Mouse (Mus musculus) retina, postnatal 7 days (tissue): ENCODE measurements around the gene Irx4.

Source experiments
- DNase-seq: peaks from one replicate; pipeline ENCODE4 v3.0.0-alpha.2; 2012; ENCODE audit warnings: low read depth, low spot score

Irx4 gene

GRCm38 (mm10) chr13:73269891-73270290 lies 9.6 kb downstream of the Irx4 start:
- no peak for DNase-seq

DNA sequence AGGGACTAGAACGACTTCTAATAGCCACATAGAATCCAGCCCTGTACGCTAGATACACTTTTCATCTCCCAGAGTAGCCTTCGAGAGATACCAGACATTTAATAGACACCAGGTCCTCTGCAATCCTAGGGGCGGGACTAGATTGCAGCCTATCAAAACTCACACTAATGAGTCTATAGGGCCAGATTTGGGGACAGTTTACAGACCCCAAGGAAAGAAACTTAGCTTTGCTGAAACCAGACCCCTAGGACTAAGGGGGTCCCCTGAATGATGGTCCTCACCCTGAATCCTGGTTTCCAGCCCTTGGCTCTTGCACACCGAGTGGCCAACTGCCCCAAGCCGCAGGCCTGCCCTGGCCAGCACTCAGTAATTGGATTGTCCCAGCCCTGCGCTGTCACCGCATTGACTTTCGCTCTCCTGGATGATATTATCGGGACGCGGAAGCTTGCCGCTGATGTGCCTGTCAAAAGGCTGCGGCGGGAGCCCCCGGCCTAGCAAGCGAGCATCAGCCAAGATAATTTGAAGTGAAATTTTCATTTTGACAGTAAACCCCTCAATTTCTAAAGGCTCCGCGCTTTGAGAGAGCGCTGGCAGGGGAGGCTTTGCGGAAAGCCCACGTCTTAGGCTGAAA lies 10.3 kb downstream of the Irx4 start:
- no peak for DNase-seq

DNA sequence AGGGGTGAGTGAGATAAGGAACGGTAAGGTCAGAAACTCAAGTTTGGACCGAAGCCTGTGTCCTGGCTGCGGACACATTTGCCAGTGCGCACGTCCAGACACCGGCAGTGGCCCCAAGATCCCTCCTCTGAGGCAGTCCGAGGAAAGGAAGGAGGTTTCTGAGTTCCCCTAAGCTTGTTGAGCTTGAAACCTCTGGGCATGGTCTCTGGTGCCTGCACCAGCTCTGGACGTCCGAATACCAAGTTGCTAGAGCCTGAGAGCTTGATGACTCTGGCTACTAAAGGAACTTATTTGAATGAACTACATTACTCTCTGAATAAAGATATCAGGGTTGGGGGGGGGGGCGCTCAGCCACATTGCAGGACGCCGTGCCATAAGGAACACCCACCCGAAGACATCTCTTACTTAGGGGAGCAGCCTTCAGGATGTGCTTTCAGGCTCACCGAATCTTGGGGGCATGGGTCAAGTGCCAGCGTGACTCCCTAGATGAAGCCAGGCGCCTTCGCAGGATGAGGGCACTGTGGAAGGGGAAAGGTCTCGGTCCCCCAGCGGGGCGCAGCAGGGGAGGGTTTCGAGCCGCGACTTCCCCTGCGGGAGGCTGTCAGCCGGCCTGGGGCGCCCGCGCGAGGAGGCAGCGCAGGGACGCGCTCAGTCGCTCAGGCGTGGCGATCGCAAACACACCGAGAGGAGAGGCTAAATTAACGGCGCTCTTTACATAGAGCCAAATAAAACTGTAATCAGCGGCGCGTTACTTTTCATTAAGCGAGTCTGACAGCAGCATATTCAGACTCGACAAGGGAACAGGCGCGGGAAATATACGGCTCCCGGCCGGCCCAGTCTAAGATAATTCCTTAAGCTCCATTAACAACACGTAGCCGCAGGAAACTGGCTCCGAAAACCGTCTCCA lies 11.3 kb downstream of the Irx4 start:
- no peak for DNase-seq

GRCm38 (mm10) chr13:73272794-73273282 lies 12.6 kb downstream of the Irx4 start:
- DNase-seq, result no peak

DNA sequence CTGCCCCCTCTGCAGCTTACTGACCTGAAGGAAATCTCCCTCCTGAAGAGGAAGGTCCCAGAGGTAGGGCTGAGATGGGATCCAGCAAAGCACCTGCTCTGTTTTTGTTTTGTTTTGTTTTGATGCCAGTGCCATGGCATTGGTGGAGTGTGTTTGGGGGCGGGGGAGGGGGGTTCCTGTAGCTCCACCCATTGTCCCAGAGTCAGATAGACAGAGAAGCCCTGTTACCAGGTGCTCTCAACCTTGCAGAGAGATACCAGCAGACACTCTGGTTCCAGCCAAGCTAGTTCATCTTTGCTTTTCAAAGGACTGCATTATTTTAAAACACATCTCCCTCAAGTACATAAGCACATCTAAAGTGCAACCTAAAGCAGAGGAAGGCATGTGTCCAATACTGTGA lies 13.3 kb downstream of the Irx4 start:
- no peak for DNase-seq

DNA sequence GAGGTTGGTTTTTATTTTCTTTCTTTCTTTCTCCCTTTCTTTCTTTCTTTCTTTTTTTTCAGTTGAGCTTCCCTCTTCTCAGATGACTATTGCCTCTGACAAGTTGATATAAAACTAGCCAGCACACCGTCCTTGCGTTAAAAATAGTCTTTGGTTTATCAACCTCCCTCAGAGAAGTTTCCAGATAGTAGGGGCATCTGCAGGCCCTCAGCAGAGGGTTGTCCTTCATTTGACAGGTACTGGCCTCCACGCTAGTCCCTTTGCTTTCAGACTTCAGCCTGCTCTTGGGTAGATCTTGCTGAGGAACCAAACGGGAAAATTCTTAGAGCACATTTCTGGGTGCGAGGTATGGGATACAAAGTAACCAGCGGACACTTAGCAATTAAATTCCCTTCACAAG lies 17.1 kb downstream of the Irx4 start:
- no peak for DNase-seq

DNA sequence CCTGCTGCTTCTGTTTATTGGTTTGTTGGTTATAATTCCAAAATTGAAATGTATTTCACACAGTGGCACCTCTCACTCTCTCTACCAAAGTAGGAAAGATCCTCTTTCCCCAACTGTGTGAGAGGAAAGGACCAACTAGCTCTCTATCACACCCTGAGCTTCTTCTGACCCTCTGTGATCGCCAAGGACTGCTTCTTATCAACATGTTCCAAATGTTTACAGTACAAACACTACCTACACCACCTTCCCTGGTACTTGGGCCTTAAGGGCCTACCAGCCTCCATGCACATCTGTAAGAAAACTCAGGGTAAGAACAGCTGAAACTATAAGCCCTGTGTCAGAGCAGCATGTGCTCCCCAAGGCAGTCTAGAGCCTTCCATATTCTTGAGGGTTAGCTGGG lies 17.5 kb downstream of the Irx4 start:
- no peak for DNase-seq

DNA sequence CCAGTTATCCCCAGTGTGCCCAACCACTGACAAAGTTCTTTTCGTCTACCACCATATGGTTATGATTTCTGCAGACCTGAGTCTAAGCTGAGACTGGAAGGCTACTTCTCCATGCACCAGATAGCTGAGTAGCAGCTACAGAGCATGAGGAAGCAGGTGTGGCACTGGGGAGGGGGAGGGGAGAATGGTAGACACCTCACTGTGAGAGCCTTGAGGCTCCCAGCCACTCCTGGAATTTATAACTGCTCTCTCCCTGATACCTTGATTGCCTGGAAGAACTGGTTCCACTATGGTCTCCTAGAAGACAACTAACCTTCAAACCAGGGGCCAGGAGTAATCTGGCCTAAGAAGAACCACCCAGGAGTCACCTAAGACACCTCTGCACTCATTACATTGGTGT lies 18.9 kb downstream of the Irx4 start:
- no peak for DNase-seq

GRCm38 (mm10) chr13:73282407-73282806 lies 22.1 kb downstream of the Irx4 start:
- no peak for DNase-seq

DNA sequence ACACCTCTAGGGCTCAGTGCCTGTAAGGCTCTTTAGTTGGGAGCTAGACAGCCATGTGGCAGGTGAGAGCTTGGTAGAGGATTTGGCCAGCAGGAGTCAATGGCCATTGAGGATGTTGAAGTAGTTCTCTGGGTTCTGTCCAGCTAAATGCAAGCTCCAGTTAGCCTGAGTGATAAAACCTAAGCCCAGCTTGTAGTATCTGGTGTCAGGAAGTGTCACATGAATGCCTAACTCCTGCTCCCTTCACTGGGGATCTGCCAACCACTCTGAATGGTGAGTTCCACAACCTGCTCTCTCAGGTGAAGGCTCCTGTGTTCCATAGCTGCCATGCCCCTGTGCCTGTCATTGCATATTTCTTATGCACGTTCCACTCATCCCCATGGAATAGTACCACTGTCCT lies 23.3 kb downstream of the Irx4 start:
- no peak for DNase-seq

GRCm38 (mm10) chr13:73290206-73290605 lies 29.9 kb downstream of the Irx4 start:
- DNase-seq, result no peak

- no peak for DNase-seq
These were observed 30.8 kb downstream of the Irx4 start for GRCm38 (mm10) chr13:73291102-73291501.

DNA sequence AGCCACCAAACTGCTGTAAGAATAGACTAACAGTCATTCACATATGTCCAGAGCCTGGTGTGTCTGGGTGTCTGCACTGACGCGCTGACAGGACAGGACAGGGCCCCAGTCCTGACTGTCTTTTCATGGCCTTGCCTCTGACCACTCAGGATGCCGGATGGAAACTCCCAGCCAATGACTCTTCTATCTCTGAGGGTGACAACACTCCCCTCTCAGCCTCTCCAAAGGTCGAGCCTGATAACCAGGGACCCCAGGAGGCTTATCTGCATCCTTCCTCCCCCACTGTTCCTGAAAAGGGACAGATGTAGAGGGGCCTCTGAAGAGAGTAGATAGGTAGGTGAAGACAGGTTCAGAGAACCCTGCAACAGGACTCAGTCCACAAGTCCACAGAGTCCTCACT lies 38.4 kb downstream of the Irx4 start:
- DNase-seq, result no peak

DNA sequence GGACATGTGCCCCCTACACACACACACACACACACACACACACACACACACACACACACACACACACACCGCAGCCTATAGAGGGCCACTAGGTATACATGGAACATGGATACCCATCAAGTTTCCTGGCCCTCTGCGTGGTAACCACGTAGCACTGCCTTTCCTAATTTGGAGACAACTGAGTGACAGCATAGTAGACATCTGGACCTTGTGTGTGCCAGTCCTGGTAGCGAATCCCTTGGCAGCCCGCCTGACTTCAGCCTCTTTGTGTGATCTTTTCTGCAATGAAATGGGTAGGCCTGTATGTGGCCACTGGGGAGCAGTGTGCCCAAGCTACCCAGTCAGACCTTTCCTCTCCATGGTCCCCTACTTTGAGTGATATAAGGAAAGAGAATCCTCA lies 39.0 kb downstream of the Irx4 start:
- DNase-seq, result no peak

DNA sequence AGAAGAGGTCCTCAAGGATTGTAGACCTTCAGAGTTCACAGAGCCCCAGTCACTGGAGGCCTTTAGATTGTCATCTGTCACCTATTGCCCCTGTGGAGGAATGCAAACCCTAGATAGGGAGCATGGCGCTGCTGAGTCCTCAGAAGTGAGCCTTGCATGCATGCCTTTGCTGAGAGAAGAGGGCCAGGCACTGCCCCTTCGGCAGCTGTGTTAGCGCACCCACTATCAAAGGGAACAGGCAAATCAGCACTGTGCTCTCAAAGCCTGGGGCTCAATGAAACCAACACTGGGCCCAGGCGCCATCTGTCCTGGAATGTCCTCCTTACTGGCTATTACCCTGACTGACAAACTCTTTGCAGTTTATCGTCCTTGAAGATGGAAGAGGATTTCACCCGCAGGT lies 44.5 kb downstream of the Irx4 start:
- DNase-seq, result no peak

DNA sequence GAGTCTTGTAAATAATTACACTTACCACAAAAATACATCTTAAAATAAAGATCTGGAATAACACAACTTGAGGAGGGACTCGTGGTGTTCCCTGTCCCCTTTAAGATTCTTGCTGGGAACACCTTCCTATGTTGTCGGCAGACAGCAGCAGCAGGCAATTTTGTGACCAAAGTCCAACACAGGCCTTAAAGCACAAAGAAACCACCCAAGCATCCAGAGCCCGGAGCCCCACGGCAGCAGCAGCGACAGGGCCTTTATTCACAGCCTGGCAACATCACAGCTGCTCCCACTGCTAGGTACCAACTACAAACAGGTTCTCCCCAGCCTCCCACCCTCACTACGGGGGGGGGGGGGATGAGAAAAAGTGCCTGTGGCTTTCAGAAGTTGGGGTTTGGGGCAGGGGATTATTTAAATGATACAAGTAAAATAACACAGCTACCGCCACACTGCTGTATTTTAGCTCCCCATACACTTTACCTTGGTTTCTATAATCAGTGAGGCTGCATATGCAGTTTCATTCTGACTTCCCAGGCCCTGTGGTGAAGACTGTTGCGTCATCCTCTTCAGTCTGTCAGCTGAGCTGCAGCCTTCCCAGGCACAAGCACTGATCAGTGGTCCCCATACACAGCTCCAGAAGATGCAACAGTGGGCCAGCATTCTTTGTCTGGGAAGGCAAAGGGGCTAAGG lies 45.3 kb downstream of the Irx4 start:
- DNase-seq, result no peak

- DNase-seq, result no peak
These were observed 45.8 kb downstream of the Irx4 start for GRCm38 (mm10) chr13:73306085-73306410.

DNA sequence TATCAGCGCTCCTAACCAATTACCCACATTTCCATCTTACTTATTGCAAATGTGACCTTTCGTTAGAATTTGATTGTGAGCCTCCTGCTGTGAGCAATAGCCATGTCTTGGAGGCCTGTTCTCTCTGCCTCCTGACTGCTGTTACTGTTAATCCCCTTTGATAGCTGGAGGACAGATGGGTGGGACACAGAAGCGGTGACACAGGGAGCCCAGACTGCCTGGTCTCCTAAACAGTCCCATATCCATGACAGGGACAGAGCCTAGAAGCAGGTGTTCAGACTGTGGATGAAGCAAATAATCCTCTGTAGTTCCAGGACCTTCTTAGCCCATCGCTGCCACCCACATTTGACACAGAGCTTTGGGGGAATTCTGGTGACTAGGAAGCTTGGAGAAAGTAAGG lies 46.2 kb downstream of the Irx4 start:
- DNase-seq, result no peak

GRCm38 (mm10) chr13:73310183-73310929 lies 50.1 kb downstream of the Irx4 start:
- no peak for DNase-seq
